Mouse (Mus musculus): Measurements from ENCODE around the gene Ccdc92. TPM values are rescaled to one million over a fixed set of nuclear protein-coding genes. Genes with fewer than 3 reads are reported as not detected.

The Ccdc92 gene
- polyA plus RNA-seq, 1 experiment from 2014 or later: 26.4 TPM

DNA sequence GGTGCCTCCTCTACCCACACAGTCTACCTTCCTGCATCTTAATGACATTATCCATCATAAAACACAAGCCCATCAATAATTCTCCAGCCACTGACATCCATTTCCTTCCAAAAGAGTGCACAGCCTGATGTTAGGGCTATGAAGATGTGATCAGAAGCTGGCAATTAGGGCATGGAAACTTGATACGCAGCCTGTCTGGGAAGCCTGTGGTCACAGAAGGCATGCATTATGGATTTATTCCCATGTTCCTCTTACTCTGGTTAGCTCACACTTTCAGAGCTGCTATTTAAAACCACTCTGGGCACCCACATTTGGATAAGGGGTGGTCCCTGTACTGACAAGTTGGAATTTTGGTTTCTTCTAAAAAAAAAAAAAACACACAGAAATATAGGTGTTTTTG, 15.2 kb downstream of the Ccdc92 start:
- Histone ChIP-seq H3K4me3 (ENCODE audit: low read depth, low read length) (no peak overlapping the region), H3K27ac (ENCODE audit: low read depth, low read length) (no peak overlapping the region), H3K9ac (ENCODE audit: low read length) (no peak overlapping the region), H3K4me2 (ENCODE audit: low read depth) (no peak overlapping the region), H3K27me3 (ENCODE audit: control insufficient read depth, insufficient read depth, low read length) (no peaks in the 10 kb centered on the region), H3K9me3 (ENCODE audit: control insufficient read depth, low read length) (no peaks in the 10 kb centered on the region), H3K4me1 (ENCODE audit: control insufficient read depth, insufficient read depth, low read length) (no peaks in the 10 kb centered on the region), H3K36me3 (ENCODE audit: control insufficient read depth, insufficient read depth, low read length) (no peaks in the 10 kb centered on the region)
- 74% methylated on average over 1 of the region's 1 CpGs for WGBS
- no peak for ATAC-seq (ENCODE audit: insufficient read depth, low FRiP score, low TSS enrichment)
- no peak for DNase-seq (ENCODE audit: low spot score)

GRCm38 (mm10) chr5:124844929-124845328, 17.3 kb downstream of the Ccdc92 start:
- H3K9me3 ChIP-seq (ENCODE audit: control insufficient read depth, low read length): no peaks in the 10 kb centered on the region
- WGBS: 79% methylated on average over 4 of the region's 4 CpGs
- no peaks in the 10 kb centered on the region for H3K27me3 ChIP-seq (ENCODE audit: control insufficient read depth, insufficient read depth, low read length)
- no peak overlapping the region for H3K9ac ChIP-seq (ENCODE audit: low read length)
- no peak overlapping the region for H3K4me2 ChIP-seq (ENCODE audit: low read depth)
- no peaks in the 10 kb centered on the region for H3K36me3 ChIP-seq (ENCODE audit: control insufficient read depth, insufficient read depth, low read length)
- H3K27ac ChIP-seq (ENCODE audit: low read depth, low read length): no peak overlapping the region
- no peaks in the 10 kb centered on the region for H3K4me1 ChIP-seq (ENCODE audit: control insufficient read depth, insufficient read depth, low read length)
- H3K4me3 ChIP-seq (ENCODE audit: low read depth, low read length): no peak overlapping the region
- no peak for DNase-seq (ENCODE audit: low spot score)
- ATAC-seq (ENCODE audit: insufficient read depth, low FRiP score, low TSS enrichment): no peak

- Histone ChIP-seq H3K9ac (ENCODE audit: low read length) (no peak overlapping the region), H3K4me1 (ENCODE audit: control insufficient read depth, insufficient read depth, low read length) (no peaks in the 10 kb centered on the region), H3K4me2 (ENCODE audit: low read depth) (no peak overlapping the region), H3K9me3 (ENCODE audit: control insufficient read depth, low read length) (no peaks in the 10 kb centered on the region), H3K27ac (ENCODE audit: low read depth, low read length) (peak overlapping the region; percentile 3; the same call in 1 of the 2 replicates), H3K27me3 (ENCODE audit: control insufficient read depth, insufficient read depth, low read length) (no peaks in the 10 kb centered on the region), H3K36me3 (ENCODE audit: control insufficient read depth, insufficient read depth, low read length) (no peaks in the 10 kb centered on the region), H3K4me3 (ENCODE audit: low read depth, low read length) (no peak overlapping the region)
- no peak for DNase-seq (ENCODE audit: low spot score)
- 85% methylated on average over 8 of the region's 8 CpGs for WGBS
- ATAC-seq (ENCODE audit: insufficient read depth, low FRiP score, low TSS enrichment): no peak
These were observed 18.8 kb downstream of the Ccdc92 start for GRCm38 (mm10) chr5:124843386-124843785.

DNA sequence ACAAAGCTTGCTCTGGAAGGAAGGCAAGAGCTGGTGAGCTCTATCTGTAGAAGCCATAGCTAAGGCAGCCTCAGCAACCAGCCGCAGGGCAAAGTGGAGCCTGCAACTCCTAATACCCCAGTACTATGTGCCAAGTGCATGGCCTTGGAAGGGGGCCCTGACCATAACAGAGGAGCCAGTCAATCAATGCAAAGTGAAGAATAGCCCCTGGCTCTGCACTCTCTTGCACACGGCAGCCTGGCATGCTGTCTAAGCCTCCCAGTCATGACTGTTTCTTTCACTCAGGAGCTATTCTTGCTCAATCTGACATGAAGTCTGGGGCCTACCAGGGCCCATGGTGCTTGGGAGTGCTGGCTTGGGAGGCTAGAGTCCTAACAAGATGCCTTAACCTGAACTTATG, 21.6 kb downstream of the Ccdc92 start:
- 89% methylated on average over 2 of the region's 2 CpGs for WGBS
- H3K27ac ChIP-seq (ENCODE audit: low read depth, low read length): no peak overlapping the region
- no peak overlapping the region for H3K9ac ChIP-seq (ENCODE audit: low read length)
- H3K4me1 ChIP-seq (ENCODE audit: control insufficient read depth, insufficient read depth, low read length): no peaks in the 10 kb centered on the region
- no peak for ATAC-seq (ENCODE audit: insufficient read depth, low FRiP score, low TSS enrichment)
- H3K4me3 ChIP-seq (ENCODE audit: low read depth, low read length): no peak overlapping the region
- no peak overlapping the region for H3K4me2 ChIP-seq (ENCODE audit: low read depth)
- no peaks in the 10 kb centered on the region for H3K9me3 ChIP-seq (ENCODE audit: control insufficient read depth, low read length)
- no peak for DNase-seq (ENCODE audit: low spot score)
- no peaks in the 10 kb centered on the region for H3K27me3 ChIP-seq (ENCODE audit: control insufficient read depth, insufficient read depth, low read length)
- no peaks in the 10 kb centered on the region for H3K36me3 ChIP-seq (ENCODE audit: control insufficient read depth, insufficient read depth, low read length)

- 83% methylated on average over 7 of the region's 7 CpGs for WGBS
- peaks cover 2% of the 10 kb centered on the region; the same call in 1 of the 2 replicates for H3K36me3 ChIP-seq (ENCODE audit: control insufficient read depth, insufficient read depth, low read length)
- H3K4me2 ChIP-seq (ENCODE audit: low read depth): no peak overlapping the region
- DNase-seq (ENCODE audit: low spot score) (no peak), ATAC-seq (ENCODE audit: insufficient read depth, low FRiP score, low TSS enrichment) (no peak)
- no peak overlapping the region for H3K4me3 ChIP-seq (ENCODE audit: low read depth, low read length)
- no peaks in the 10 kb centered on the region for H3K9me3 ChIP-seq (ENCODE audit: control insufficient read depth, low read length)
- no peaks in the 10 kb centered on the region for H3K4me1 ChIP-seq (ENCODE audit: control insufficient read depth, insufficient read depth, low read length)
- no peak overlapping the region for H3K9ac ChIP-seq (ENCODE audit: low read length)
- H3K27ac ChIP-seq (ENCODE audit: low read depth, low read length): no peak overlapping the region
- H3K27me3 ChIP-seq (ENCODE audit: control insufficient read depth, insufficient read depth, low read length): no peaks in the 10 kb centered on the region
These were observed 22.0 kb downstream of the Ccdc92 start for GRCm38 (mm10) chr5:124840202-124840601.

- Histone ChIP-seq H3K4me1 (ENCODE audit: control insufficient read depth, insufficient read depth, low read length) (no peaks in the 10 kb centered on the region), H3K9ac (ENCODE audit: low read length) (no peak overlapping the region), H3K4me2 (ENCODE audit: low read depth) (no peak overlapping the region), H3K9me3 (ENCODE audit: control insufficient read depth, low read length) (no peaks in the 10 kb centered on the region), H3K36me3 (ENCODE audit: control insufficient read depth, insufficient read depth, low read length) (peaks cover 2% of the 10 kb centered on the region; the same call in 1 of the 2 replicates), H3K27ac (ENCODE audit: low read depth, low read length) (no peak overlapping the region), H3K27me3 (ENCODE audit: control insufficient read depth, insufficient read depth, low read length) (no peaks in the 10 kb centered on the region), H3K4me3 (ENCODE audit: low read depth, low read length) (no peak overlapping the region)
- 72% methylated on average over 4 of the region's 4 CpGs for WGBS
- ATAC-seq (ENCODE audit: insufficient read depth, low FRiP score, low TSS enrichment): no peak
- DNase-seq (ENCODE audit: low spot score): no peak
These were observed 25.6 kb downstream of the Ccdc92 start for GRCm38 (mm10) chr5:124836621-124837020.

GRCm38 (mm10) chr5:124836075-124836474, 26.1 kb downstream of the Ccdc92 start:
- no peak for DNase-seq (ENCODE audit: low spot score)
- Histone ChIP-seq H3K4me2 (ENCODE audit: low read depth) (no peak overlapping the region), H3K4me1 (ENCODE audit: control insufficient read depth, insufficient read depth, low read length) (no peaks in the 10 kb centered on the region), H3K4me3 (ENCODE audit: low read depth, low read length) (no peak overlapping the region), H3K36me3 (ENCODE audit: control insufficient read depth, insufficient read depth, low read length) (peaks cover 2% of the 10 kb centered on the region; the same call in 1 of the 2 replicates), H3K9ac (ENCODE audit: low read length) (no peak overlapping the region), H3K9me3 (ENCODE audit: control insufficient read depth, low read length) (no peaks in the 10 kb centered on the region), H3K27me3 (ENCODE audit: control insufficient read depth, insufficient read depth, low read length) (no peaks in the 10 kb centered on the region), H3K27ac (ENCODE audit: low read depth, low read length) (no peak overlapping the region)
- no peak for ATAC-seq (ENCODE audit: insufficient read depth, low FRiP score, low TSS enrichment)
- 94% methylated on average over 10 of the region's 10 CpGs for WGBS

- Histone ChIP-seq H3K4me1 (ENCODE audit: control insufficient read depth, insufficient read depth, low read length) (no peaks in the 10 kb centered on the region), H3K4me3 (ENCODE audit: low read depth, low read length) (no peak overlapping the region), H3K9ac (ENCODE audit: low read length) (no peak overlapping the region), H3K36me3 (ENCODE audit: control insufficient read depth, insufficient read depth, low read length) (peaks cover 2% of the 10 kb centered on the region; the same call in 1 of the 2 replicates), H3K4me2 (ENCODE audit: low read depth) (no peak overlapping the region), H3K27ac (ENCODE audit: low read depth, low read length) (no peak overlapping the region), H3K9me3 (ENCODE audit: control insufficient read depth, low read length) (no peaks in the 10 kb centered on the region), H3K27me3 (ENCODE audit: control insufficient read depth, insufficient read depth, low read length) (no peaks in the 10 kb centered on the region)
- WGBS: 96% methylated on average over 15 of the region's 15 CpGs
- ATAC-seq (ENCODE audit: insufficient read depth, low FRiP score, low TSS enrichment) (no peak), DNase-seq (ENCODE audit: low spot score) (no peak)
These were observed 27.0 kb downstream of the Ccdc92 start for GRCm38 (mm10) chr5:124835218-124835617.

- Histone ChIP-seq H3K9ac (ENCODE audit: low read length) (no peak overlapping the region), H3K4me3 (ENCODE audit: low read depth, low read length) (no peak overlapping the region), H3K27me3 (ENCODE audit: control insufficient read depth, insufficient read depth, low read length) (no peaks in the 10 kb centered on the region), H3K4me2 (ENCODE audit: low read depth) (no peak overlapping the region), H3K27ac (ENCODE audit: low read depth, low read length) (no peak overlapping the region), H3K36me3 (ENCODE audit: control insufficient read depth, insufficient read depth, low read length) (peaks cover 1% of the 10 kb centered on the region; the same call in 1 of the 2 replicates), H3K4me1 (ENCODE audit: control insufficient read depth, insufficient read depth, low read length) (no peaks in the 10 kb centered on the region), H3K9me3 (ENCODE audit: control insufficient read depth, low read length) (no peaks in the 10 kb centered on the region)
- no peak for ATAC-seq (ENCODE audit: insufficient read depth, low FRiP score, low TSS enrichment)
- WGBS: 93% methylated on average over 12 of the region's 12 CpGs
- DNase-seq (ENCODE audit: low spot score): no peak
These were observed 31.9 kb downstream of the Ccdc92 start for GRCm38 (mm10) chr5:124830331-124830730.

All from neural tube, embryonic 11.5 days (tissue).